Mouse (Mus musculus) bone marrow macrophage, adult 2 months (primary cell): ENCODE results near the gene Osgep. TPM values are rescaled to one million over a fixed set of nuclear protein-coding genes. Genes with fewer than 3 reads are reported as not detected.
"Not testable (repeated sequence)": the region's sequence is repeated elsewhere in the genome, so short reads cannot be mapped to it uniquely, and the experiment has no call there.

Source experiments
- H3K27ac ChIP-seq: 2 replicates; pipeline ENCODE4 v1.5.1; 2012; ENCODE audit warnings: low read depth, low read length; ENCODE audit not compliant: insufficient read depth
- H3K4me1 ChIP-seq: 2 replicates; pipeline ENCODE4 v1.6.1; 2012; ENCODE audit warnings: low read length; ENCODE audit not compliant: control insufficient read depth, insufficient read depth
- H3K4me3 ChIP-seq: 2 replicates; pipeline ENCODE4 v1.5.1; 2012; ENCODE audit warnings: mild to moderate bottlenecking, low read length, moderate library complexity; ENCODE audit not compliant: insufficient read depth
- CTCF ChIP-seq: IDR thresholded peaks from 2 replicates; pipeline ENCODE4 v1.5.1; 2012; ENCODE audit warnings: low read depth, mild to moderate bottlenecking, low read length, moderate library complexity
- POLR2A ChIP-seq: IDR thresholded peaks from 2 replicates; pipeline ENCODE4 v1.6.1; 2012; ENCODE audit warnings: mild to moderate bottlenecking, low read depth, low read length, borderline replicate concordance
- polyA plus RNA-seq: library from polyadenylated mRNA; stranded (reverse); fragments of >200 nt; gene quantifications from 2 replicates; pipeline ENCODE4 v1.2.4, GENCODE M21; 2012; ENCODE audit not compliant: missing spikeins, insufficient read depth, insufficient read length

Gene Osgep
- polyA plus RNA-seq, 1 experiment: 57.9 TPM

DNA sequence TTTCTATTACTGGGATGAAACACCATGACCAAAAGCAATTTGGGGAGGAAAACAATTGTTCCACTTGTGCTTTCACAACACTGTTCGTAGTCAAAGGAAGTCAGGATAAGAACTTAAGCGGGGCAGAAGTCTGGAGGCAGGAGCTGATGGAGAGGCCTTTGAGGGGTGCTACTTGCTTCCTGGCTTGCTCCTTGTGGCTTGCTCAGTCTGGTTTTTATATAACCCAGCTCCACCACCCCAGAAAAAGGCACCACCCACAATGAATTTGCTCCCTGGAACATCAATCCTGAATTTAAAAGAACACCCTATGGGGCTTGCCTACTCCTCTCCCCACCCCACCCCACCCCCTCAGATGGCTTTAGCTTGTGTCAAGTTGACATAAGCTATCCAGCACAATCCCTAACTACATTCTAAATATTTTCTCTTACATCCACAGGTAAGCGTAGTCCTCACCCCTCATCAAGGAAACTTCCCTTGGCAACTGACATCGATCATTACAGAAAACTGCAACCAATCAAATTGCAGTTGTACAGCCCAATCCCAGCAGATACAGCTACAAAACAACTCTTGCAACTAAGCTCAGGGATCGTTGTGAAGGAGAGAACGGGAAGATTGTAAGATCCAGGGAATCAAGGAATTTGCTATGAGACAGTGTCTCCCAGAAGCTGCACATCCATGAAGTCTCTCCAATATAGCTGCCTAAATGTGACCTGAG, 48.3 kb downstream of the Osgep start:
- no peak overlapping the region for H3K27ac ChIP-seq
- TF ChIP-seq CTCF (no peak), POLR2A (no peak)
- H3K4me1 ChIP-seq: peaks cover 19% of the 10 kb centered on the region
- no peak overlapping the region for H3K4me3 ChIP-seq

GRCm38 (mm10) chr14:50875591-50876230, 49.0 kb downstream of the Osgep start:
- H3K27ac ChIP-seq: no peak overlapping the region
- no peak for TF ChIP-seq CTCF
- TF ChIP-seq POLR2A: no peak
- H3K4me3 ChIP-seq: no peak overlapping the region
- H3K4me1 ChIP-seq: peaks cover 24% of the 10 kb centered on the region

- TF ChIP-seq POLR2A (no peak), CTCF (no peak)
- no peak overlapping the region for H3K4me3 ChIP-seq
- H3K4me1 ChIP-seq: peaks cover 24% of the 10 kb centered on the region
- H3K27ac ChIP-seq: no peak overlapping the region
These were observed 49.5 kb downstream of the Osgep start for GRCm38 (mm10) chr14:50875175-50875574.

GRCm38 (mm10) chr14:50871284-50871683, 53.4 kb downstream of the Osgep start:
- H3K4me3 ChIP-seq: no peak overlapping the region
- TF ChIP-seq CTCF (no peak), POLR2A (no peak)
- peaks cover 34% of the 10 kb centered on the region for H3K4me1 ChIP-seq
- peak overlapping the region; percentile 97 for H3K27ac ChIP-seq

DNA sequence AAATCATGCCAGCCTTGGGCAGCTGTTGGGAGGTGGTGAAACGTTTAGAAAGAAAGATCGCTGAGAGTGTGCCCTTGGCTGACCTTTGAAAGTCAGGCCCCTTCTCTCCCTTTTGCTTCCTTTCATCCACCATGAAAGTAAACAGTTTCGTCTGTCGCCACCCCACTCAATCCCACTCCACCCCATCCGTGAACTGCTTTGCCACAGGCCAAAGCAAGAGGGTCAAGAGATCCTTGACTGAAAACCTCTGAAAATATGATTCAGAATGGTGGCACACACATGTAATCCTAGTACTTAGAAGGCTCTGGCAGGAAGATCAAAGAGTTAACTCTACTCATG, 53.9 kb downstream of the Osgep start:
- Histone ChIP-seq H3K4me3 (peak overlapping the region; percentile 47), H3K4me1 (peaks cover 35% of the 10 kb centered on the region), H3K27ac (peak overlapping the region; percentile 97)
- TF ChIP-seq POLR2A: no peak
- no peak for TF ChIP-seq CTCF

DNA sequence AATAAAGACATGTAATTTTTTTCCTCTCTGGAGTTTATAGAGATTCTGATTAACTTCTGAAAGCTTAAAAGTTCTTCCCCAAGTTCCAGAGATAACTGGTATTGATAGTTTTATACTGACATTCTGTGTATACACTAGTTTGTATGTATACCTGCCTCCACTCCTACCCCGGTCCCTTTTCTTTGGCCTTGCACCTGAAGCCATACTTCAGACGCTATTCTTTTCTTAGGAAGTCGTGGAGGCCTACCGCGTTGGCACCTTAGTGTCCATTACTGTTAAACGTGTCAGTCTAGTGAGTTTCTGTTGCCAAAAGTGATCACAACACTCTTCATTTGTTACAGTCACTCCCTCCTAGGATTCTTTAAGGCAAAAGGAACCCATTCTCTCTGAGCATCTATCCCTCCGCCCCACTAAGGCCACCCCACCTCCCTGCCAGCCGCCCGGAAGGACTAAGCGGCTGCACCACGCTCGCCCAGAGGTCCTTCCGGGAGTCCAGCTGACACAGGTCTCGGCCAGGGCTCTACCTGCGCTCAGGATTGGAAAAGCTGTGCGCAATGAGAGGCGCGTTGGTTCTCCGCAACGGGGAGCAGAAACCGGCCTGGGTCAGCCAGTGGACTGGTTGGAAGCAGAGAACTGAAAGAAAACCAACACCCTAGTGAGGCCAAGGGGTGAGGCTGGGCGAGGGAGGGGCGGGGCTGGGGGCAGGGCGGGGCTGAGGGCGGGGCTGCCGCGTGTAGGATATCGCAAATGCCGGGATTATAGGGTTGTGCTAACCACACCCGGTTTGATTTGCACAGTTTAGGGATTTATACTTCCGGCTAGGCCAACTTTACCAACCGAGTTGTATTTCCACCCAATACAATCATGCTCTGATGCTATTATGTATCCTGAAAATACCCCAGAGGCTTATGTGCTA, 54.5 kb downstream of the Osgep start, which contains the start of gene Tep1:
TSS of gene Tep1 (minus strand) at position 672 of the 916 bp plus-strand sequence.
- Histone ChIP-seq H3K4me1 (peaks cover 39% of the 10 kb centered on the region), H3K4me3 (peak within 1 kb of the TSS; percentile 94), H3K27ac (peak within 1 kb of the TSS; percentile 97)
- TF ChIP-seq CTCF (no peak), POLR2A (peak; percentile 91)

DNA sequence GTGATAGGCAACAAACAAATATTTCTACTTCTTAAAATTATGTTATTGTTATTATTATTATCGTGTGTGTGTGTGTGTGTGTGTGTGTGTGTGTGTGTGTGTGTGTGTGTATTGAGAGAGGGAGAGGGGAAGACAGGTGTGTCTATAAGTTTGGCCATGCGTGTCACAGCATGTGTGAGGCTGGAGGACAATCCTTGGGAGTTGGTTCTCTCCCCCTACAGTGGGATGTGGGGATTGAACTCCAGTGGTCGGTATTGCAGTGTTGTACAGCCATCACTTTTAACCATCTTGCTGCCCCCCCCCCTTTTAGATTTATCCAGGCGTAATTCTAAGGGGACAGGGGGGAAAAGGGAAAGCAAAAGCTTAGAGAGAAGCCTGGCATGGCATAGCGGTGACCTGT, 56.0 kb downstream of the Osgep start:
- no peak for TF ChIP-seq POLR2A
- no peak for TF ChIP-seq CTCF
- H3K27ac ChIP-seq: no peak overlapping the region
- H3K4me1 ChIP-seq: peaks cover 44% of the 10 kb centered on the region
- no peak overlapping the region for H3K4me3 ChIP-seq

DNA sequence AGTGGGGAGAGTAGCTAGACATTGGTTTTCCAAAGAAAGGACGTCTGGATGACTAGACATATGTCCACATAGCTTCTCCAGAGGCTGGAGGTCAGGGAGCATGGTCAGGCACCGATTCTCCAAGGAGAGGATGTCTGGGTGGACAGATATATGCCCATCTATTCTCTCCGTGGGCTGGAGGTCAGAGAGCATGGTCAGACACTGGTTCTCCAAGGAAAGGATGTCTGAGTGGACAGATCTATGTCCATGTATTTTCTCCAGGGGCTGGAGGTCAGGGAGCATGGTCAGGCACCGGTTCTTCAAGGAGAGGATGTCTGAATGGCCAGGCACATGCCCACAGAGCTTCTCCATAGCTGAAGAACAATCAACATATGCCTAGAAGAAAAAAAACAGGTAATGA, 56.5 kb downstream of the Osgep start:
- no peak overlapping the region for H3K27ac ChIP-seq
- TF ChIP-seq CTCF (no peak), POLR2A (no peak)
- H3K4me1 ChIP-seq: peaks cover 48% of the 10 kb centered on the region

DNA sequence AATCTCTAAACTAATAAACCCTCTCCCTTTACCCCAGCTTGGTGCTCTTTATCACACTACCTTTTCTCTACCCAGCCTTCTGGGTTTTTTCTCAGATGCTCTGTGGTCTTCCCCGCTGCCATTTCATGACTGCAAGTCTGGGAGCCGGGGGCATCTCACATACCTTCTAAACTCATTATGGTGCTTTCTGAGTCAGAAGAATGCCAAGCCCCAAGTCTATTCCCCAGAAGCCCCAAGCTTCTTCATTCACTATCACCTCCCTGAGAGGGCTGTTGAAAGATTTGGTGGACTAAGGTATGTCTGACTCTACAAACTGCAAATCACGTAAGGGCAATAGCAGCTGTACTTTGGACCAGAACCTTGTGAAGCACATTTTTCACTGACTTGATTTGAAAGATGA, 57.7 kb downstream of the Osgep start:
- H3K4me3 ChIP-seq: no peak overlapping the region
- no peak overlapping the region for H3K27ac ChIP-seq
- peaks cover 47% of the 10 kb centered on the region for H3K4me1 ChIP-seq
- TF ChIP-seq CTCF (no peak), POLR2A (no peak)

More for the DNA sequence above, 56.5 kb downstream of the Osgep start:
- no peak overlapping the region for H3K4me3 ChIP-seq

DNA sequence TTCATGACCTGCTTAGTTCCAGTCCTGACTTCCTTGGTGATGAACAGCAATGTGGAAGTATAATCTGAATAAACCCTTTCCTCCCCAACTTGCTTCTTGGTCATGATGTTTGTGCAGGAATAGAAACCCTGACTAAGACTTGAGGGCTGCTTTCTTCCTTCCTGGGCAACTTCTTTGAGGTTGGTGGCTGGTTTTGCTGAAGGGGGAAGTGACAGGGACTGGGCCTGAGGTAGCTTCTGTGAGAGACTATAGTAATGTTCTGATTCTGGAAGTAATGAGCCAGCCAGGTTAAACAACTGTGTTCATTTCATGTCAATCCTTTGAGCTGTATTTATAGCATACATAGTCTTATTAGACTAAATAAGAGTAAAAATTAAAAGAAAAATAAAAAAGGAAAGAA, 59.7 kb downstream of the Osgep start:
- H3K4me3 ChIP-seq: not testable (repeated sequence)
- Histone ChIP-seq H3K4me1 (peaks cover 42% of the 10 kb centered on the region), H3K27ac (peak overlapping the region; percentile 66)
